Mouse (Mus musculus) neural tube, embryonic 13.5 days (tissue): ENCODE data around the gene Psmd4. TPM values are rescaled to one million over a fixed set of nuclear protein-coding genes. Genes with fewer than 3 reads are reported as not detected.
A peak's percentile ranks its signal among the peaks of the same experiment; 100 is the strongest.
"Not testable (repeated sequence)": the region's sequence is repeated elsewhere in the genome, so short reads cannot be mapped to it uniquely, and the experiment has no call there.

Source experiments
- ATAC-seq: fragments of 200-750 bp; cut with Nextera tagmentation; 2 replicates; pipeline ENCODE4 v1.8.0; 2017; ENCODE audit warnings: low read depth, mild to moderate bottlenecking, moderate TSS enrichment, moderate library complexity
- H3K27ac ChIP-seq: fragments of 300-500 bp; sonication (generic); replicated peaks from 2 replicates; pipeline ENCODE4 v1.5.1; 2015; ENCODE audit warnings: moderate library complexity, mild to moderate bottlenecking, inconsistent platforms
- H3K27me3 ChIP-seq: fragments of 300-500 bp; sonication (generic); 2 replicates; pipeline ENCODE4 v1.6.1; 2015; ENCODE audit warnings: mild to moderate bottlenecking, inconsistent platforms
- H3K36me3 ChIP-seq: fragments of 300-500 bp; sonication (generic); 2 replicates; pipeline ENCODE4 v1.6.1; 2015; ENCODE audit warnings: mild to moderate bottlenecking, inconsistent platforms
- H3K4me1 ChIP-seq: fragments of 300-500 bp; sonication (generic); replicated peaks from 2 replicates; pipeline ENCODE4 v1.6.1; 2015; ENCODE audit warnings: inconsistent platforms
- H3K4me2 ChIP-seq: fragments of 300-500 bp; sonication (generic); 2 replicates; pipeline ENCODE4 v1.6.1; 2015; ENCODE audit warnings: inconsistent platforms, mild to moderate bottlenecking, moderate library complexity
- H3K4me3 ChIP-seq: fragments of 300-500 bp; sonication (generic); 2 replicates; pipeline ENCODE4 v1.5.1; 2015; ENCODE audit warnings: mild to moderate bottlenecking, inconsistent platforms
- H3K9ac ChIP-seq: fragments of 300-500 bp; sonication (generic); 2 replicates; pipeline ENCODE4 v1.6.1; 2015; ENCODE audit warnings: moderate library complexity, mild to moderate bottlenecking, inconsistent platforms
- H3K9me3 ChIP-seq: fragments of 300-500 bp; sonication (generic); 2 replicates; pipeline ENCODE4 v1.6.1; 2016; ENCODE audit warnings: inconsistent platforms
- WGBS: fragments of 180-500 bp; shearing (Covaris S2); methylation state at CpG from one replicate; pipeline ENCODE4 v1.1.7; 2015; 5-methylcytosine and 5-hydroxymethylcytosine counted together
- polyA plus RNA-seq: library from polyadenylated mRNA; unstranded; fragments of >200 nt; fragmentation: Nextera tagmentation; extraction: Ambion mirVana; gene quantifications from 2 replicates; pipeline ENCODE4 v1.2.1, GENCODE M21; 2015

Psmd4 gene
- polyA plus RNA-seq, 1 experiment from 2014 or later: 274 TPM

- H3K9me3 ChIP-seq: no peaks in the 10 kb centered on the region
- no peak overlapping the region for H3K4me3 ChIP-seq
- ATAC-seq: no peak
- no peak overlapping the region for H3K27ac ChIP-seq
- H3K27me3 ChIP-seq: no peaks in the 10 kb centered on the region
- H3K4me1 ChIP-seq: peaks cover under 1% of the 10 kb centered on the region; the same call in 1 of the 2 replicates
- no peak overlapping the region for H3K4me2 ChIP-seq
- H3K9ac ChIP-seq: no peak overlapping the region
- H3K36me3 ChIP-seq: no peaks in the 10 kb centered on the region
- WGBS: 77% methylated on average over 3 of the region's 3 CpGs
These were observed 5.5 kb upstream of the Psmd4 start for GRCm38 (mm10) chr3:95047914-95048313.

- H3K4me2 ChIP-seq: no peak overlapping the region
- H3K9ac ChIP-seq: no peak overlapping the region
- peaks cover 6% of the 10 kb centered on the region for H3K4me1 ChIP-seq
- H3K36me3 ChIP-seq: no peaks in the 10 kb centered on the region
- no peak for ATAC-seq
- WGBS: 92% methylated on average over 11 of the region's 11 CpGs
- H3K27ac ChIP-seq: no peak overlapping the region
- H3K4me3 ChIP-seq: no peak overlapping the region
- H3K27me3 ChIP-seq: no peaks in the 10 kb centered on the region
- H3K9me3 ChIP-seq: no peaks in the 10 kb centered on the region
These were observed 4.1 kb upstream of the Psmd4 start for GRCm38 (mm10) chr3:95046462-95047057.

GRCm38 (mm10) chr3:95043251-95043650 lies 837 bp upstream of the Psmd4 start:
- H3K27me3 ChIP-seq: no peaks in the 10 kb centered on the region
- peaks cover 13% of the 10 kb centered on the region for H3K4me1 ChIP-seq
- no peak overlapping the region; the same call in 1 of the 2 replicates for H3K4me3 ChIP-seq
- H3K27ac ChIP-seq: no peak overlapping the region
- H3K4me2 ChIP-seq: no peak overlapping the region
- peaks cover 11% of the 10 kb centered on the region; the same call in 1 of the 2 replicates for H3K36me3 ChIP-seq
- WGBS: 83% methylated on average over 6 of the region's 6 CpGs
- no peak for ATAC-seq
- no peaks in the 10 kb centered on the region for H3K9me3 ChIP-seq
- no peak overlapping the region for H3K9ac ChIP-seq

- peak; percentile 69 for ATAC-seq
- peak overlapping the region; percentile 86 for H3K9ac ChIP-seq
- peaks cover 15% of the 10 kb centered on the region; the same call in 1 of the 2 replicates for H3K36me3 ChIP-seq
- H3K4me3 ChIP-seq: peak overlapping the region; percentile 66
- H3K4me2 ChIP-seq: peak overlapping the region; percentile 77
- WGBS: 26% methylated on average over 7 of the region's 7 CpGs
- H3K27ac ChIP-seq: peak overlapping the region; percentile 57; the same call in 1 of the 2 replicates
- no peaks in the 10 kb centered on the region for H3K27me3 ChIP-seq
- H3K4me1 ChIP-seq: peaks cover 13% of the 10 kb centered on the region
- no peaks in the 10 kb centered on the region for H3K9me3 ChIP-seq
These were observed 420 bp upstream of the Psmd4 start for GRCm38 (mm10) chr3:95042838-95043229.

- H3K9me3 ChIP-seq: no peaks in the 10 kb centered on the region
- 22% methylated on average over 3 of the region's 3 CpGs for WGBS
- peak overlapping the region; percentile 86 for H3K9ac ChIP-seq
- H3K4me1 ChIP-seq: peaks cover 13% of the 10 kb centered on the region
- H3K4me2 ChIP-seq: peak overlapping the region; percentile 77
- peak overlapping the region; percentile 66 for H3K4me3 ChIP-seq
- H3K36me3 ChIP-seq: peaks cover 22% of the 10 kb centered on the region
- no peak overlapping the region for H3K27ac ChIP-seq
- ATAC-seq: no peak
- no peaks in the 10 kb centered on the region for H3K27me3 ChIP-seq
These were observed 789 bp downstream of the Psmd4 start for GRCm38 (mm10) chr3:95041625-95042024.

GRCm38 (mm10) chr3:95029953-95030352 lies 12.5 kb downstream of the Psmd4 start:
- WGBS: 65% methylated on average over 3 of the region's 3 CpGs
- no peak overlapping the region for H3K4me3 ChIP-seq
- H3K9me3 ChIP-seq: no peaks in the 10 kb centered on the region
- peaks cover 55% of the 10 kb centered on the region for H3K36me3 ChIP-seq
- H3K9ac ChIP-seq: no peak overlapping the region
- peaks cover 14% of the 10 kb centered on the region for H3K4me1 ChIP-seq
- H3K27ac ChIP-seq: no peak overlapping the region
- H3K27me3 ChIP-seq: no peaks in the 10 kb centered on the region
- no peak overlapping the region for H3K4me2 ChIP-seq
- ATAC-seq: no peak

- ATAC-seq, H3K9me3 ChIP-seq, H3K4me3 ChIP-seq, H3K27me3 ChIP-seq, H3K9ac ChIP-seq, H3K4me2 ChIP-seq, H3K27ac ChIP-seq: not testable (repeated sequence)
- Histone ChIP-seq H3K4me1 (peaks cover 19% of the 10 kb centered on the region), H3K36me3 (peaks cover 49% of the 10 kb centered on the region)
- WGBS: 67% methylated on average over 3 of the region's 3 CpGs
These were observed 13.1 kb downstream of the Psmd4 start for GRCm38 (mm10) chr3:95029291-95029827.

- Histone ChIP-seq H3K27me3 (no peaks in the 10 kb centered on the region), H3K9ac (no peak overlapping the region), H3K27ac (no peak overlapping the region), H3K9me3 (no peaks in the 10 kb centered on the region), H3K4me1 (peaks cover 19% of the 10 kb centered on the region), H3K36me3 (peaks cover 41% of the 10 kb centered on the region), H3K4me2 (no peak overlapping the region), H3K4me3 (no peak overlapping the region)
- no peak for ATAC-seq
- WGBS: 88% methylated on average over 3 of the region's 3 CpGs
These were observed 13.8 kb downstream of the Psmd4 start for GRCm38 (mm10) chr3:95028603-95029002.

GRCm38 (mm10) chr3:95027701-95028100 lies 14.7 kb downstream of the Psmd4 start:
- no peak overlapping the region for H3K27ac ChIP-seq
- no peaks in the 10 kb centered on the region for H3K9me3 ChIP-seq
- no peak overlapping the region for H3K4me2 ChIP-seq
- 52% methylated on average over 5 of the region's 5 CpGs for WGBS
- H3K27me3 ChIP-seq: no peaks in the 10 kb centered on the region
- peaks cover 32% of the 10 kb centered on the region for H3K36me3 ChIP-seq
- ATAC-seq: 0 out of 2 replicates have a peak, but pooled peaks have one; percentile 44
- H3K4me1 ChIP-seq: peaks cover 19% of the 10 kb centered on the region
- H3K9ac ChIP-seq: no peak overlapping the region
- H3K4me3 ChIP-seq: no peak overlapping the region

- Histone ChIP-seq H3K27me3 (no peaks in the 10 kb centered on the region), H3K27ac (no peak overlapping the region), H3K9ac (no peak overlapping the region), H3K4me1 (peaks cover 19% of the 10 kb centered on the region), H3K9me3 (no peaks in the 10 kb centered on the region), H3K4me2 (no peak overlapping the region), H3K4me3 (no peak overlapping the region), H3K36me3 (peaks cover 27% of the 10 kb centered on the region)
- no peak for ATAC-seq
- 39% methylated on average over 5 of the region's 5 CpGs for WGBS
These were observed 15.3 kb downstream of the Psmd4 start for GRCm38 (mm10) chr3:95027057-95027645.

- Histone ChIP-seq H3K9ac (0 out of 2 replicates have a peak overlapping the region, but pooled peaks have one; percentile 26), H3K4me1 (peaks cover 19% of the 10 kb centered on the region), H3K27me3 (no peaks in the 10 kb centered on the region), H3K4me3 (no peak overlapping the region), H3K36me3 (peaks cover 8% of the 10 kb centered on the region; the same call in 1 of the 2 replicates), H3K4me2 (no peak overlapping the region), H3K27ac (no peak overlapping the region), H3K9me3 (no peaks in the 10 kb centered on the region)
- WGBS: 30% methylated on average over 5 of the region's 5 CpGs
- no peak for ATAC-seq
These were observed 17.2 kb downstream of the Psmd4 start for GRCm38 (mm10) chr3:95025202-95025601.

- H3K4me2 ChIP-seq: no peak overlapping the region
- H3K4me3 ChIP-seq: no peak overlapping the region
- peaks cover 19% of the 10 kb centered on the region for H3K4me1 ChIP-seq
- H3K9ac ChIP-seq: 0 out of 2 replicates have a peak overlapping the region, but pooled peaks have one; percentile 12
- H3K9me3 ChIP-seq: no peaks in the 10 kb centered on the region
- H3K27ac ChIP-seq: no peak overlapping the region
- WGBS: 24% methylated on average over 11 of the region's 11 CpGs
- ATAC-seq: no peak
- H3K27me3 ChIP-seq: no peaks in the 10 kb centered on the region
- peaks cover 2% of the 10 kb centered on the region; the same call in 1 of the 2 replicates for H3K36me3 ChIP-seq
These were observed 17.9 kb downstream of the Psmd4 start for GRCm38 (mm10) chr3:95024551-95024950.
